Mouse (Mus musculus): ENCODE results near the gene Snrnp25.
"Not testable (repeated sequence)": the region's sequence is repeated elsewhere in the genome, so short reads cannot be mapped to it uniquely, and the experiment has no call there.

Gene Snrnp25

DNA sequence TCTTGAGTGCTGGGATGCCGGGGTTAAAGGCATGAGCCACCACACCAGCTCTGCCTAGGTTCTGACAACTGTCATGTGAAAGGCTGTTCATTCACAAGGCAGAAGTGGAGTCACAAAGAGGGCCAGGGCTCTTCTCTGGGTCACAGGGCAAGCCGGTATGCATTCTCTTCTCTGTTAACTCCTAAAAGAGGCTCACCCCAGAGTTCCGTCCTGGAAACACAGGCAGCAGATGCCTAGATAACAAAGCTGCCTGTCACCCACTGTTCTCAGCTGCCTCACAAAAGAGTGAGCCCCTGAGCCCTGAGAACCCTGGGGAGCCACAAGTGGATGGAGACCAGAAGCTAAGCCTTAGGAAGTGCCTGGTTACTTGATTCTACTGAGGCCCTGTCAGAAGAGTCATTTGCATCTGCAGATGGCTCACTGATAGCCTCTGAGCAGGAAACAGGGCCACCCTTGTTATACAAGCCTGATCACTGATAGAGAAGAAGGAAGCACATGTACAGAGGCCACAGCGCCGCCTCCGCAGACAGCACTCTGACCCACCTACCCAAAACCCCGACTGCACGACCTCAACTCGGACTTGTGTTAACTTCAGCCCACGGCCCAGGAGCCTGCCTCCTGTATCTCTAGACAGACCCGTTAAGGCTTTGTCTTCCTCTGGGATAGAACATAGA is 9.2 kb upstream of the Snrnp25 start:
- no peak for DNase-seq

DNA sequence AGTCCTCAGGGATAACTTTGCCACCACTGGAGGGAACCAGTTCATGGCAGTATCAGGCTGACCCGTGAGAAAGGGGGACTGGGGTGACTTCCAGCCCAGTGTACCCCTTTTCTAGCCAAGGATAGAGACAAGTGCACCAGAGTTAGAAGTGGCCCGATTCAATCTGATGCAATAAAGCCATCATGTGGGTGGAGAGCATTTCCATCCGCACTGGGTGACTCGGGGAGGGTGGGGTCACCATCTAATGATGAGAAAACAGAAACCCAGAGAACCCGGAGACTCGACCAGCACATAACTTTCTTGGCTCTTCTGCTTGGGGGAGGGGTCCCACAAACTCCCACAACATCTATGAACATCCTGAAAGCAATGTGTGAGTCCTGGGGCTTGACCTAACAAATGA is 8.5 kb upstream of the Snrnp25 start:
- no peak for DNase-seq

DNA sequence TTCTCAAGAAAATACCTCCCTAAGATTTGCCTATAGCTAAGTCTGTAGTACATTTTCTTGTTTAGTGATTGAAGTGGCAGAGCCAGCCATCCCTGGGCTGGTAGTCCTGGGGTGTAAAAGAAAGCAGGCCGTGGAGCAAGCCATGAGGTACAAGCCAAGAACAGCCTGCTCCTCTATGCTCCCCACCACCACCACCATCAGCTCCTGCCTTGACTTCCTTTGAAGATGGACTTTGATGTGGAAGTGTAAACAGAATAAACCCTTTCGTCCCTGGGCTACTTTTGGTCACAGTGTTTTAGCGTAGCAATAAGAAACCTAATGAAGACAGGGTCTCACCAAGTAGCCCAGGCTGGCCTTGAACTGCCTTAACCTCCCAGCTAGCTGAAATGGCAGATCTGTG is 7.4 kb upstream of the Snrnp25 start:
- no peak for DNase-seq

DNA sequence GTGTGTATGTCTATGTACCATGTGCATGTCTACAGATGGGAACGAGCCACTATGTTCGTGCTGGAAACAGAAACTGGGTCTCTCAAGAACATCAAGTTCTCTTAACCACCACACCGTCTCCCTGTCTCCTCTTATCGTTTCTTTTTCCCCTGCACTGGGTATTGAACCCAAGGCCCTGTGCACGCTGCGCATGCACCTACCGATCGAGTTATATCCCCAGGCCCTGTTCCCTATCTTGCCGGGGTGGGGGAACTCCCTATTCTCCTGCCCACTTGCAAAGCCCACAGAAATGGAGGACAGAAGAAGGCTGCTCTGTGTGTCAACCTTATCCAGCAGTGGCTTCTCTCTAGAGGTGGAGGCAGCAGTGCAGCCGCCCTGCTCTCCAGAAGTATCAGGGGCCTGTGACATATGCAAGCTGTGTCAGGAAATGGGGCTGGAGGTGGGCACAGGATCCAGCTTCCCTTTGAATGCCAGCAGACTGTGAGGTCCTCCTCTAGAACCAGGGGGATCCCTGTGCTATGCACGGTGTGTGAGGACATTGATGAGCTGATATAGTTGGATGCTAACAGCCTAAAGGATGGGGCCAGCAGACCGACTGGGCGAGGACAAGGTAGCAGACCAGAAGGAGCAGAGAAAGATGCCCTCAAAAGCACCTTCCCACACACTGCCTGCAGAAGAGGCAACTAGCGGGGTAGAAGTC is 6.8 kb upstream of the Snrnp25 start:
- no peak for DNase-seq

DNA sequence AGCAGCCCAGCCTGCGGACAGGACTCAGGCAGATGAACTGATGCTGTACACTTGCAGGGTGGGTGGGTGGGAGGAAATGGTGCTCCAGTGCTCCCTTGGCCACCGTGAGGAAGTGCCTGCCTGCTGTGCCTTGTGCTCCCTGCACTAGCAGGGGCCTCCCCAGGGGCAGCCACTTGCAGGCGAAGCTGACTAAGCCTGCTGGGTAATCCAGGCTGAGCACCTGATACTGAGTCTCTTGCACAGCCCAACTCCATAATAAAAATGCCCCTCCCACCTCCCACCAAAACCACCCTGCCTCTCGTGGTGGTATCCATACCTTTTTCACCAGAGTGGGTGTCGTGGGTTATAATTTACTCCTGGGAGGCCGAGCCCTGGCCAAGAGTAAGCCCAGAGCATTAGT is 6.0 kb upstream of the Snrnp25 start:
- DNase-seq: no peak

DNA sequence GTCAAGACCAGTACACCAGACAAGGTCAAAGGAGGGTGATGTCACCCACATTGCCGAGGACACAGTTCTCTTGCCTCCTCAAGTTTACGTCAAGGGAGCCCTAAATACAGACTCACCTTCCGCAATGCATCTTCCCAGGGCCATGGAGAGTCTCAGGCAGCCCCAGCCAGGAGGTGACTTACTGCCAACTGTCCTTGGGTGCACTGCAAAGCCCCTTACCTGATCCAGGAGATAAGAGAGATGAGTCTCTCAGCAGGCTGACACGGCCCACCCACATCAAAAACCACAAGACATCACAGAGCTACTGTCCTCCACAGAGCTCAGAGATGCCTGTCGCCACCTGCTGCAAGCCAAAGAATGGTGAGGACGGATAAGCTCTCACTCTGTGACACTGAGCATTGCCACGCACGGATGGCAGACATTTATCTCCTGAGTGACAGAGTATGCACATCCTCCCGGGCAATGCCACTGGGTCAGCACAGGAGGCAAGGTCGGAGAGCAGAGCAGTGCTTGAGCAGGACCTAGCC is 5.1 kb upstream of the Snrnp25 start, which contains the start of gene Il9r:
Gene Il9r, minus strand, starts transcription at position 205 of the 527 bp plus-strand sequence.
- DNase-seq: no peak

DNA sequence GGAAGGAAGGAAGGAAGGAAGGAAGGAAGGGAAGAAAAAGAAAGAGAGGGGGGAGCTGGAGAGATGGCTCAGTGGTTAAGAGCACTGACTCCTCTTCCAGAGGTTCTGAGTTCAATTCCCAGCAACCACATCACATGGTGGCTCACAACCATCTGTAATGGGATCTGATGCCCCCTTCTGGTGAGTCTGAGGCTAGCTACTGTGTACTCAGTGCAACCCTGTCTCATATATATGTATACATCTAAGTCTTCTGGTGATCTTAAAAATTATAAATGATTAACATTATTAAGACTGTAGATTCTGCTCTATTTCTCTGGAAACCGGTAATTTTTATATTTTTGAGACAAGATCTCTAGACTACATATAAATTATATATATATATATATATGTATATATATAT is 4.2 kb upstream of the Snrnp25 start:
- not testable (repeated sequence) for DNase-seq

DNA sequence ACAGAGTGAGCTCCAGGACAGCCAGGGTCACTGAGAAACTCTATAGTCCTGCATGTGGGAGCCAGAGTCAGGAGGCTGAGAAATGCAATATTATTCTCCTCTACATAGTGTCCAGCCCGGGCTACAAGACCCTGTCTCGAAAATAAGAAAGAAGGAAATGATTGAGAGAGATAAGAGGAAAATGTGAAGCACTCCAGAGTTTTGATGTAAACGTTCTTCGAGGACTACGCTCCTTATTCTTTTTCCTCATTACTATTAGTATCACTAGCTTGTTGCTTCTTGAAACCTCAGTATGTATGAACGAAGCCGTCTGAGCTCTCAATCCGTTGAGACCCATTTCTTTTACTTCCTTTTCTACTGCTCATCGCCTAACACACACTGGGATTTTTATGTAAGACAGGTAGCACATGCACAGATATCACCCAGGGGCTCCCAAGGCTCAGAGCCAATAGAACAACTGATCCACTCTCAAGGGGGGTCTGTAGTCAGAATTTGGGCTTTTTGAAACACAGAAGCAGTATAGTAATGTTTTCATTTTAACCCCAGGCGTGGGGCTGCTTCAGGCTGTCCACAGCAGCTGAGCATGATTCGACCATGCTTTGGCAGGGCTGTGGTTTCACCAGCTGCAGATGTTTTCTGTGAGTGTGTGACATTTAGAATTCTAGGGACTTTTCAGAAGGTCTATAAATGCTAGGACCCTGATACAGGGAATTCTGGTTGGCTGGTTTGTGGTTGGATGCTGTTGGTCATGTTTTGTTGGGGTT is 3.1 kb upstream of the Snrnp25 start:
- DNase-seq: no peak

DNA sequence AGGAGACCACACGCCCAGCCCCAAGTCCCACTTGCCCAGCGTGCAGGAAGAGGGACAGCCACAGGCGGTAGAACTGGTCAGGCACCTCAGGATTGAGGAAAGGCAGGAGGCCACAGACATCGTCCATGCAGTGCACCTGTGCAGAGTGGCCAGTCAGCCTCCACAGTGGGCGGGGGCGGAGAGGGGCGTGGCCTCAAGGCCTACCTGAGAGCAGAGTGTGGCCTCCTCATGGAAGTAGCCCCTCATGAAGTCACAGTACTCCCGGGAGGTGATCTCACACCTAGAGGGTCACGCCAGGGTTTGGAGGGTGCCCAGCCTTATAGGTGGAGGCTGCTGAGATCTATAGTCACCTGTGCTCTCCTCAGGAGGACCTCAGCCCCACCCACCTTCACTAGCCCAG is 5.4 kb downstream of the Snrnp25 start:
- no peak for DNase-seq

DNA sequence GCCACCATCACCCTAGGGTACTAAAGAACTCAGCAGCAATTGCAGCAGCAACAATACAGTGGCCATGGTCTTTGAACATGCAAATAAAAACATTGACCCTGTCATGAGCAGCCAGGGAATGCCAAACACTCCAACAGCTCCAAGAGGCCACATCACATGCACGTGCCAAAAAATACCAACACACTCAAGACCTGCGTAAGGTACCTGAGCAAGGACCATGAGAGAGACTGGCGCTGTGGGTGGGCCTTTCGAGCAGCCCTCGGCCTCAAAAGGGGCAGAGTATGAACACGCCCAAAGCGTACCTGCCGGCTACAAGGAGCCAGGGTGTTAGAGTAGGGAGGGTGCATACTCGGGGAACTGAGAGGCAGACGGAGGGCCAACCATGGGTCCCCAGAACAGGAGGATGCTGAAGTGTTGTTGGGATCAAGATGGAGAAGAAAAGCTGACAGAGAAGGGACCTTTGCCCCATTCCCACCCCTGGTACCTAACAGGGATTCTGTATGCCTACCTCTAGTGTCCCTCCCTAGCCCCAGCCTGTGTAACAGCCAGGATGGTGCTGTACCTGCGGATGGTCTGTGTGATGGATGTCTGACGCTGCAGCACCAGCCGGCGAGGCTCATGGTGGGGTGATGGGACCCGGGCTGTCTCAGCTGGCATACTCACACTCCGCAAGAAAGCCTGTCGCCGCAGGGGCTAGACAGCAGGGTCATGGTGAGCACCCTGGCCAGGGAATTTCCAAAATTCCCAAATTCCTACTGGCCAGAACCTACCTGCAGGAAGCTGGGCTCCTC is 10.4 kb downstream of the Snrnp25 start:
- no peak for DNase-seq

DNA sequence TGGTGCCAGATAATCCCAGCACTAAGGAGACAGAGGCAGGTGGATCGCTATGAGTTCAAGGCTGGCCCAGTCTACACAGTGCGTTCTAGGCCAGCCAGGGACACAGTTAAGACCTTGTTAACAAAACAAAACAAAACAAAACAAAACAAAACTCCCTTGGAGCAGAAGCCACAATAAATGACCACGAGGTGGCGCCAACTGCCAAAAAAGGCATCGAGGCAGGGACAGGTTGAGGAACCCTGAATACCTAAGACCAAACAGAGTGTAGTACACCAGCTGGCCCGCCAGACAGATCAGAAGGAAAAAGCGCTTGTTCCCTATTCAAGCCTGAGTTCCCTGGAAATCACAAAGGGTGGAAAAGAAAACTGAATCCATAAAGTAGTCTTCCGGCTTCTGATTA is 11.6 kb downstream of the Snrnp25 start:
- peak; percentile 58 for DNase-seq

DNA sequence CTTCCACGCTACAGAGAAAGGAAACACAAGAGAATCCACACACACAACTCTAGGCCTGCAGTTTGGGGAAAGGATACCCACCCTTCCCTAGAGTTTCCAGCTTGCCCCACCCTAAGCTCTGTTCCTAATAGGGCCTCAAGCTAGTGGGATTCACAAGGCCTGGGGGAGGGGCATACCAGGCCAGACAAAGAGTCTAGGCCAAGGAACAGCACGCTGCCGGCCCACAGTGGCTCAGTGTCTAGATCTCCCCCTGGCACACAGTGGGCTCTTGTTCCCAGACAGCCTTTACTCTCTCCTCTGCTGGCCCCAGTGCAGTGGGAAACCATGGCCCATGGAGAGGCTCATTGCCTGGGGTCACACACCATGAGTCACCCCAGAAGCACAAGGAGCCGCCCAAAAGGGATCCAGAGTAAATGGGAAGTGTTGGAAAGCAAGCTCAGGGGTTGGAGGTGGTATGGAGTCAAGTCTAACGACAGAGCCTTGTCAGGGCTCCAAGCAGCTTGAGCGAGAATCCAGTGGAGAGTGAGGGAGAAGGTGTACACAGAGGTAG is 13.4 kb downstream of the Snrnp25 start:
- DNase-seq: no peak

DNA sequence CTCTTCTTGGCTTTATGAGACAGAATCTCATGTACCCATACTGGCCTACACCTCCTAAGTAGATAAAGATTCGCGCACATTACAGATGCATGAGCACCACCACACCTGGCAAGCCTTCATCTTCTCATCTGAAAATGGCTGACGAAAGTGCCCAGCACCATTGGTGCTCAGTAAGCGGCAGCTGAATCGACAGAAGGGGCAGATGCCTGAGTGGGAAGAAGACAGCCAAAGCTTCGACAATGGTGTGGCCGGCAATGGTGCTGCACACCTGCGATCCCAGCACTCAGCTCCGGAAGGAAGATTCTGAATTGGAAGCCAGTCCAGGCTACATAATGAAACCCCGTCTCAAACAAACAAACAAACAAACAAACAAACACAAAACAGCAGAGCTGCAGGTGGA is 14.1 kb downstream of the Snrnp25 start:
- no peak for DNase-seq

DNA sequence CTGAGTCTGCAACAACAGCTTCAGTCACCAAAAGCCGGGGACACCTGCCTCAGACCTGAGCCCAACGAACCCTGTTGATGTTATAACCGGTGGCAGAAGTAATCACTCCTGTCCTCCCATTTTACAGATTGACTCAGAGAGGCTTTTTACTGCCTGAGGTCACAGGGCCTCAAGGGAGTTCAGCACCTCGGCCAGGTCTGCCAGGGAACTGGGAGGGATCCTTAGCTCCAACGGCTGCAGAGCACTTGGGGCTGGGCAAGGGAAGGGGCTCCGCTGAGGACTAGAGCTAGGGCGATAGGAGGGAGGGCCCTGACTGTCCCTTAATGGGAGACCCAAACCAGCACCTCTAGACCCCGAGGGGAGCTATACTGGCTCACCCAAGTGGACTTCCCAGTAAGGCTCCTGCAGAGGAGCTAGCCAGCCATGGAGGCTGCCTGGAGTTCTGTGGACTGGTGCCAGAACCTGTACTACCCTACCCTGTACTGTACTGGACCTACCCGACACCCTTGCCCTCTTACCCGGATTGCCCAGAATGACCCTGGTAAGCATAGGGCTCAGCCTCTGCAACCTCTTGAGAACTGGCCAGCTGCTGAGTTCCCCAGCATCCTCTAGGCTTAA is 15.5 kb downstream of the Snrnp25 start:
- DNase-seq: peak; percentile 94

DNA sequence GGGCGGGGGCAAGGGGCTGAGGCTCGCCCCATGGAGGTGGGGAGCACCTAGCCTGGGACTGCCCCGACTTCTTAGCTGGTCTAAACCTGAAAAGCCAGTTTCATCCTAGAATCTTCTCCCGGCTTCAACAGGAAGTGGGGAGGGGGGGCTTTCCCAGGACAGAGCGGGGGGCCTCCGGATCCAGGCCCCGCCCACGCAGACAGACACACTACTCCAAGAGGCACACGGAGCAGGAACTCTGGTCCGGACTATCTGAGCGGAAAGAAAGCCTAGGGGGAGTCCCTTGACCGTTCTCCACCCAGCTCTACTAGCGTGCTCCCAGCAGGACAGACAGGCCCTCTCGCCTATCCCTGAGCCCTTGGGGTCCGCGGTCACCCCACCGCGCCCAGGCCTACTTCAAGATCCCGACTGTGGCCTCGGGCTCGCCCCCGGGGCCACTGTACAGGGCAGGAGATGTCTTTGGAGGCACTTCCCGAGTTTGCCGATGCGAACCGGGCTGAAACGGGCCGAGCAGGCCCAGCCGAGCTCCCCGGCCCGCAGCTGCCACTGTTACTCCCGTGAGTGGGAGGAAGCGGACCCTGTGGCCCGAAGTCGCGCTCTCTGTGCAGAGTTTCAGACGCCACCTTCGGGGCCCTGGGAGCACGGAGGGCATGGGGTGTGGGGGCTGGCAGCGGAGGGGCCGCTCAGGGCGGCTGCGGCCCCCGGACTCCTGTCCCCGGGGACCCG is 16.2 kb downstream of the Snrnp25 start:
- DNase-seq: no peak

DNA sequence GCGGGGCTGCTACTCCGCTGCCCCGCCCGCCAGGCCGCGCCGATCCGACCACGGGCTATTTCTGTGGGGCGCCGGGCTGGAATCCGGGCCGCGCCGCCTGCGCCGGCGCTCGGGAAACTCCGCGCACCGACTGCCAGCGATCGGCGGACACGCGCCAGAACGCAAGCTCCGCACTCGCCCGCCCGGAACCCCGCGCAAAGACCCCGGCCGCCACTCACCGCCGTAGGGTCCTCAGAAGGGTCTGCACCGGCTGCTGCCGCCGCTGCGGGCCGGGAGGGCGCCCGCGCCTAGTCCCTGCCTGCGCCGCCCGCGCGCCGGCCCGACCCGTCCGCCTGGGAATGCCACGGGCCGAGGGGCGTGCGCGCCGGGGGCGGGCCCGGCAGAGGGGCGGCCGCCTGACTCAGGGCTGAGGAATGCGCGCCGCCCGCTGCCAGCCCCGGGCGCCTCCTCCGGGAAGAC is 16.8 kb downstream of the Snrnp25 start, which contains the start of gene Rhbdf1:
Gene Rhbdf1, minus strand, starts transcription at position 350 of the 459 bp plus-strand sequence.
- DNase-seq: peak; percentile 56

DNA sequence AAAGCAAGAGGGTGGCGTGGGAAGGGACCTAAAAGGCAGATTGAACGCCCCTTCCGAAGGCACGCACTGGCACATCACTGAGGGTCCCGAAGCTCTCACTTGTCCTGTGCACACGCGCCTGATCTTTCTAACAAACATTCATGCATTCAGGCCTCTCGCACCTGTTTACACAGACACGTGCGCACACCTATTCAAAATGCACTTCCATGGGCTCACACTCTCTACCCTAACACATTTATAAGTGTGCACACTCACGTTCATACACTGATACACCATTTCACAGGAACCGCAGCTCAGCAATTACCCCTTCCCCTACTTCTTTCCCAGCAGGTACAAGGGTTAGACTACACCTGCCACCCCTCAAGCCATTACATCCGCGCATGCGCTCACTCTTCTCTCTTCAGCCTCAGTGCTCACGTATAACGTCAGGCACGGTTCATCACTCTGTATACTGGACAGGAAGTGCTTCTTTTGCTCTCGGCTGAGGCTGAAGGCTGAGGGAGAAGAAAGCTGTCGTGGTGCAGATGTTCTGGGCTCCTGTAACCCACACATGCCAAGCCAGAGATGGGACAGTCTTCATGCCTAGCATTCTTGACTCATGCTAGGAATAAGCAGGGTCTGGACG is 17.5 kb downstream of the Snrnp25 start:
- peak; percentile 60 for DNase-seq

DNA sequence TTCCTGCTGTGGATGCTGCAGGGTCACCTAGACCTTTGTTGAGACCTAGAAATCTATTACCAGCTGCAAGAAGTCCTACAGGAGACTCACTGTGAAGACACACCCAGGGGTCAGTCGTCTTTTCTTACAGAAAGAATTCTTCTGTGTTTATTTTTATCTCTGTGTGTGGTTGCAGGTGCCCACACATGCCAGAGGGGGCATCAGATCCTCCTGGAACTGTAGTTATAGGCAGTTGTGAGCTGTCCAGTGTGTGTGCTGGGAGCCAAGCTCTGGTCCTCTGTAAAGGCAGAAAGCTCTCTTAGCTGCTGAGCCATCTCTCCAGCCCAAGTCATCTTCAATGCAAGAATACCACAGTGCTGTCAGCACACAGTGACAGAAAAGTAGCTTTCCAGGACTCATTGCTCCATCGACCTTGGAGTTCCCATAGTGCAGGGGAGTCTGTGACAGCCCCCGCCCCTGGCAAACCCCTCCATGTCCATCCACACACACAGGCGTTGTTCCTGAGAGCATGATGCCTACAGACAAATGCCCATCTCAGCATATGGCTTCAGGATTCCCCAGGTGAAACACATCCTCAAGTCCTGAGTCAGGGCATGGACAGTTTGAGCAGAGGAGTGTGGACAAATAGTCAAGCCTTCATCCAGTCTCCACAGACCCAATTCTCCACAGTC is 18.2 kb downstream of the Snrnp25 start:
- no peak for DNase-seq

DNA sequence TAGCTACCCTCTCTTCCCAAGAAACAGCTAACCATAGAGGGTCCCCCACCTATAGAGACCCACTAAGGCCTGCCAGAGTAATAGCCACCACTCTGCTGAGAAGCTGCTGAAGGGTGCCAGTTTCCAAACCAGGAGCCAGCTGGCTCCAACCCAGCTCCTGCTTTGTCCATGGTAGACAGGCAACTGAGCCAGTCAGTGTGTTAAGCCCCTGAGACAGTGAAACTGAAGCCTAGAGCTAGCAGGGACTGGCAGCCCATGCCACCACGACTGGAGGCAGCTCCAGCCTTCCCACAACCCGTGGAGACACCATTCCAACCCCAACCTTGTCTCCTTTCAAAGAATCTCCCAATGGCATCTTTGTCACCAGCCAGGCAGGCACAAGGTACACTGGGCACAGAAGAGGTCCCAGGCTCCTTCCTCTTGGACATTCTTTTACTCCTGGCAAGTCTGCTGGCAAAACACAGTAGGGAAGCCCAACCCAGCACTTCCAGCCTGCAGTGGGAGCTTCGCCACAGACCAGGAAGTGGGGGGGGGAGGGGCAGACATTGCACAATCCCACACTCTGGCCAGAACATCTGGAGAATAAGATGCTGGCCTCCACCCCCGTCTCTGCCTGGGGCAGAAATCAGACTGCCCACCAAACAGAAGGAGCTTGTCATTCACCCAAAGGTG is 19.4 kb downstream of the Snrnp25 start:
- DNase-seq: peak; percentile 80

All from kidney, adult 11 months (tissue).